11 mouse cellular contexts compared by ENCODE assay signal in the genomic region with DNA sequence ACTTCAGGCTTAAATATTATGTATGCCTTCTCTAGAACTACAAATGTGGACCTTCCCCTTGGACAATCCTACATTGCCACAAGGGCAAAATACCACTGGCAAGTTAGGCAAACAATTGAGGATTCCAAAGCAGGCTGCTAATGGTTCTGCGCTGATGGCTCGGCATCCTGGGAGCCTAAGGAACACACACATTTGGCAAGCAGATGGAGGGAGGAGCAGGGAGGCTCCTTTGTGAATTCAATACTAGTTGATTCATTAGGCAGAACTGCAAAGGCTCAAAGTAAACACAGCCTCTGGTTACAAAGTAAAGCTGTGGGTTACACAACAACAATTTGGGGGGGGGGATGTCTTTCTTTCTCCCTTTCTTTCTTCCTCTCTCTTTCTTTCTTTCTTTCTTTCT.
DNase-seq lines count a peak whose midpoint lies in the region; ATAC-seq lines count a peak whose summit lies in the region.
"Had no signal": no experiment of that assay in that cellular context is flagged by ENCODE, and none has a peak within 500 bp of the region (broad histone marks: within the 10 kb centered on the region; RNA-seq: fewer than 3 reads in every experiment).

No protein-coding gene starts in this region.

- no peaks in the 10 kb centered on the region for H3K4me1 ChIP-seq in hindbrain, embryonic 11.5 days (replicated peaks; ENCODE audit: control insufficient read depth, insufficient read depth, low read length)
- no peaks in the 10 kb centered on the region for H3K4me1 ChIP-seq in hindbrain, embryonic 13.5 days (replicated peaks)
- no peaks in the 10 kb centered on the region for H3K4me1 ChIP-seq in neural tube, embryonic 14.5 days (ENCODE audit: control insufficient read depth, insufficient read depth, low read length)
- H3K4me1 ChIP-seq: liver, embryonic 13.5 days had no signal

- 43% methylated on average over 2 of the region's 2 CpGs for WGBS in hindbrain, embryonic 11.5 days
- WGBS in hindbrain, embryonic 13.5 days = 47% methylated on average over 2 of the region's 2 CpGs
- 33% methylated on average over 2 of the region's 2 CpGs for WGBS in neural tube, embryonic 14.5 days

- H3K9ac ChIP-seq in hindbrain, embryonic 11.5 days (ENCODE audit: low read depth, low read length) = no peak overlapping the region
- no peak overlapping the region for H3K9ac ChIP-seq in hindbrain, embryonic 13.5 days
- no peak overlapping the region for H3K9ac ChIP-seq in neural tube, embryonic 14.5 days (replicated peaks; ENCODE audit: low read depth, low read length)
- H3K9ac ChIP-seq: liver, embryonic 13.5 days had no signal

- H3K9me3 ChIP-seq in hindbrain, embryonic 11.5 days (ENCODE audit: control insufficient read depth, low read length) = no peaks in the 10 kb centered on the region
- no peaks in the 10 kb centered on the region for H3K9me3 ChIP-seq in hindbrain, embryonic 13.5 days
- H3K9me3 ChIP-seq in neural tube, embryonic 14.5 days (ENCODE audit: control insufficient read depth, low read length) = no peaks in the 10 kb centered on the region
- H3K9me3 ChIP-seq: liver, embryonic 13.5 days had no signal

- H3K27ac ChIP-seq in hindbrain, embryonic 11.5 days (ENCODE audit: low read depth, low read length) = no peak overlapping the region
- H3K27ac ChIP-seq in hindbrain, embryonic 13.5 days = no peak overlapping the region
- no peak overlapping the region for H3K27ac ChIP-seq in neural tube, embryonic 14.5 days (ENCODE audit: low read depth, low read length)
- H3K27ac ChIP-seq: liver, embryonic 13.5 days had no signal

- no peak overlapping the region for H3K4me2 ChIP-seq in hindbrain, embryonic 11.5 days (replicated peaks; ENCODE audit: low read depth, low read length)
- H3K4me2 ChIP-seq in hindbrain, embryonic 13.5 days = no peak overlapping the region
- no peak overlapping the region for H3K4me2 ChIP-seq in neural tube, embryonic 14.5 days (ENCODE audit: low read depth, low read length)
- H3K4me2 ChIP-seq: liver, embryonic 13.5 days had no signal

- no peak for ATAC-seq in hindbrain, embryonic 11.5 days (ENCODE audit: low FRiP score)
- no peak for ATAC-seq in hindbrain, embryonic 13.5 days (ENCODE audit: low FRiP score)
- ATAC-seq in neural tube, embryonic 14.5 days (ENCODE audit: low read depth) = peak; percentile 54; the same call in 1 of the 2 replicates

- no peaks in the 10 kb centered on the region for H3K36me3 ChIP-seq in hindbrain, embryonic 11.5 days (ENCODE audit: control insufficient read depth, insufficient read depth, low read length)
- H3K36me3 ChIP-seq in hindbrain, embryonic 13.5 days = peaks cover 4% of the 10 kb centered on the region; the same call in 1 of the 2 replicates
- H3K36me3 ChIP-seq in neural tube, embryonic 14.5 days (ENCODE audit: control insufficient read depth, insufficient read depth, low read length) = no peaks in the 10 kb centered on the region
- H3K36me3 ChIP-seq: liver, embryonic 13.5 days had no signal

- DNase-seq in hindbrain, embryonic 11.5 days (ENCODE audit: low spot score) = peak; percentile 9
- DNase-seq in ovary, adult 18-20 months (ENCODE audit: low spot score) = peak; percentile 7
- DNase-seq in ovary, postnatal 36 days (ENCODE audit: low spot score) = no peak
- DNase-seq in forelimb bud, embryonic 11.5 days (ENCODE audit: low read depth, low spot score) = peak; percentile 14
- DNase-seq in heart, postnatal 4 days = no peak
- DNase-seq in thymus, postnatal 10 days (ENCODE audit: low spot score in 2 of 2) = no peak
- DNase-seq: liver, embryonic 13.5 days; thymus, postnatal 36 days had no signal

- no peak overlapping the region for H3K4me3 ChIP-seq in hindbrain, embryonic 11.5 days (ENCODE audit: low read depth, low read length)
- H3K4me3 ChIP-seq in hindbrain, embryonic 13.5 days = no peak overlapping the region
- no peak overlapping the region for H3K4me3 ChIP-seq in neural tube, embryonic 14.5 days (ENCODE audit: low read depth, low read length)
- H3K4me3 ChIP-seq: liver, embryonic 13.5 days had no signal

- H3K27me3 ChIP-seq in hindbrain, embryonic 11.5 days (ENCODE audit: control insufficient read depth, insufficient read depth, low read length) = no peaks in the 10 kb centered on the region
- H3K27me3 ChIP-seq in hindbrain, embryonic 13.5 days = no peaks in the 10 kb centered on the region
- H3K27me3 ChIP-seq in neural tube, embryonic 14.5 days (ENCODE audit: control insufficient read depth, insufficient read depth, low read length) = no peaks in the 10 kb centered on the region
- H3K27me3 ChIP-seq: CH12.LX; liver, embryonic 13.5 days had no signal

Comparison
In these comparisons a context has a peak if more than half of its experiments do, and no peak if none do; other contexts are left out.
1. DNase-seq: peak in hindbrain, embryonic 11.5 days (single experiment), ovary, adult 18-20 months (single experiment) and forelimb bud, embryonic 11.5 days (single experiment); none in ovary, postnatal 36 days (single experiment), heart, postnatal 4 days (single experiment) and thymus, postnatal 10 days (0 of 2).